8 mouse cellular contexts compared by ENCODE assay signal in the genomic region with DNA sequence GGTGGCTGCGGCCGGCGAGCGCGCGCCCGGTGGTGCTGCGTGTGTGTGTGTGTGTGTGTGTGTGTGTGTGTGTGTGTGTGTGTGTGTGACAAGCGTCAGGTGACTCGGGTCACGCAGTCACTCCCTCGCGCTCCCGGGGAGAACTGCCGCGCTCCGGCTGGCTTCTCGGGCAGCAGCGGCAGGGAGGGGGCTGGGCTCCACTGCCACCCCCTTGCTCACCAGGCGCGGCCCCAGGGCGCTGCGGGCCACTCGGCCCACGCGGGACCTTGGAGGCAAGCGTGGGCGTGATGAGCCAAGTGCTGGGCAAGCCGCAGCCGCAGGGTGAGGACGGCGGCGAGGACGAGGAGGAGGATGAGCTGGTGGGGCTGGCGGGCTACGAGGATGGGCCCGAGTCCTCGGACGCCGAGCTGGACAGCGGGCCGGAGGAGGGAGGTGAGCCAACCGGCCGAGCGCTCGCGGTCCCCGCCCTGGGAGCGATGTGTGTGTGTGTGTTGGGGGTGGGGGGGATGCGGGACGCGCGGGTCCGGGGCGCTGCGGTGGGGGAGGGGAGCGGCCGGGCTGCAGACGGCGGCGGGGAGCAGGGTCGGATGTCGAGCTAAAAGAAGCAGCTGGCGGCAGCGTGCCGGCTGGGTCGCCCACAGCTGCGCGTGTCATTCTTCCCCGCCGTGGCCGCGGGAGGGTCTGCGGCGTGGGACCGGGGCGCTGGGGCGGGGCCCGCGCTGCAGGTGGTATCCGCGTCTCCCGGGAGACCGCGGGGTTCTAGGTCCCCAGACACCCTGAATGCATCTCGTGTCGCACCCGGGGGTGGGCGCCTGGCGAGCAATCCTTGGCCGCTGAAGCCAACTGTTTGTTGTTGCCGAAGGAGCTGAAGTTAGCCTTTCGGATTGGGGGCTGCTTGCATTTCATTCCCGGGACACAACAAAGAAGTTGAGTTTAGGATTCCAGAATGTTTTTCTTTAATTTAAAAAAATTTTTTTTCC. TPM values are rescaled to one million over a fixed set of nuclear protein-coding genes. Genes with fewer than 3 reads are reported as not detected.
DNase-seq lines count a peak whose midpoint lies in the region; ATAC-seq and TF ChIP-seq lines count a peak whose summit lies in the region.

No protein-coding gene starts in this region.

- peak overlapping the region; percentile 100 for H3K4me2 ChIP-seq in embryonic facial prominence, embryonic 15.5 days (replicated peaks)
- peak overlapping the region; percentile 72 for H3K4me2 ChIP-seq in heart, embryonic 11.5 days
- H3K4me2 ChIP-seq in kidney, embryonic 15.5 days, result peak overlapping the region; percentile 99

- H3K79me2 ChIP-seq in liver, adult 2 months (ENCODE audit: control insufficient read depth, insufficient read depth, low read length), result no peaks in the 10 kb centered on the region

- H3K27ac ChIP-seq in embryonic facial prominence, embryonic 15.5 days (replicated peaks), result peak overlapping the region; percentile 72
- H3K27ac ChIP-seq in heart, embryonic 11.5 days (ENCODE audit: low read depth, low read length), result peak overlapping the region; percentile 88
- peak overlapping the region; percentile 89 for H3K27ac ChIP-seq in kidney, embryonic 15.5 days
- no peak overlapping the region for H3K27ac ChIP-seq in liver, adult 2 months (replicated peaks; ENCODE audit: insufficient read depth, low read depth, low read length)

- TF ChIP-seq POLR2A in liver, adult 2 months (IDR thresholded peaks at IDR 0.05; ENCODE audit: extremely low read depth, insufficient read depth, low read length), result no peak

- H3K4me3 ChIP-seq in embryonic facial prominence, embryonic 15.5 days (replicated peaks), result peak overlapping the region; percentile 72
- peak overlapping the region; percentile 78 for H3K4me3 ChIP-seq in heart, embryonic 11.5 days (ENCODE audit: low read depth, low read length)
- peak overlapping the region; percentile 83 for H3K4me3 ChIP-seq in kidney, embryonic 15.5 days (replicated peaks)
- H3K4me3 ChIP-seq in liver, adult 2 months (ENCODE audit: insufficient read depth, low read depth, low read length), result peak overlapping the region; percentile 73

- TF ChIP-seq CTCF in liver, adult 2 months (IDR thresholded peaks at IDR 0.05; ENCODE audit: low read depth, low read length), result no peak

- WGBS in embryonic facial prominence, embryonic 15.5 days, result under 1% methylated on average over 75 of the region's 94 CpGs
- under 1% methylated on average over 86 of the region's 94 CpGs for WGBS in heart, embryonic 11.5 days (ENCODE audit: insufficient replicate concordance)
- 1% methylated on average over 87 of the region's 94 CpGs for WGBS in kidney, embryonic 15.5 days
- WGBS in liver, adult 2 months, result under 1% methylated on average over 71 of the region's 94 CpGs

- peak; percentile 71 for ATAC-seq in embryonic facial prominence, embryonic 15.5 days (ENCODE audit: insufficient number of reproducible peaks, low FRiP score, low TSS enrichment, low read depth)
- ATAC-seq in heart, embryonic 11.5 days (replicated peaks; ENCODE audit: insufficient number of reproducible peaks, low FRiP score, low TSS enrichment), result peak; percentile 33; the same call in 1 of the 2 replicates
- peak; percentile 82 for ATAC-seq in kidney, embryonic 15.5 days (replicated peaks; ENCODE audit: low FRiP score)

- H3K4me1 ChIP-seq in embryonic facial prominence, embryonic 15.5 days, result peaks cover 17% of the 10 kb centered on the region
- peaks cover 31% of the 10 kb centered on the region for H3K4me1 ChIP-seq in heart, embryonic 11.5 days (ENCODE audit: control insufficient read depth, insufficient read depth, low read length)
- H3K4me1 ChIP-seq in kidney, embryonic 15.5 days, result peaks cover 26% of the 10 kb centered on the region
- H3K4me1 ChIP-seq in liver, adult 2 months (ENCODE audit: control insufficient read depth, insufficient read depth, low read length), result 0 out of 2 replicates have a peak, but pooled peaks cover 2% of the 10 kb centered on the region

- H3K27me3 ChIP-seq in embryonic facial prominence, embryonic 15.5 days, result no peaks in the 10 kb centered on the region
- no peaks in the 10 kb centered on the region for H3K27me3 ChIP-seq in heart, embryonic 11.5 days (ENCODE audit: control insufficient read depth, insufficient read depth, low read length)
- H3K27me3 ChIP-seq in kidney, embryonic 15.5 days, result no peaks in the 10 kb centered on the region
- peaks cover 7% of the 10 kb centered on the region for H3K27me3 ChIP-seq in liver, adult 2 months (ENCODE audit: control insufficient read depth, insufficient read depth, low read length)
- H3K27me3 ChIP-seq in splenic B cell, adult 2 months (ENCODE audit: control insufficient read depth, insufficient read depth, low read length, poor library complexity, severe bottlenecking), result 0 out of 2 replicates have a peak, but pooled peaks cover 2% of the 10 kb centered on the region

- no peaks in the 10 kb centered on the region for H3K9me3 ChIP-seq in embryonic facial prominence, embryonic 15.5 days (replicated peaks)
- H3K9me3 ChIP-seq in heart, embryonic 11.5 days (replicated peaks; ENCODE audit: control insufficient read depth, low read length), result no peaks in the 10 kb centered on the region
- no peaks in the 10 kb centered on the region for H3K9me3 ChIP-seq in kidney, embryonic 15.5 days (replicated peaks)

- no peaks in the 10 kb centered on the region for H3K36me3 ChIP-seq in embryonic facial prominence, embryonic 15.5 days
- H3K36me3 ChIP-seq in heart, embryonic 11.5 days (ENCODE audit: control insufficient read depth, insufficient read depth, low read length), result no peaks in the 10 kb centered on the region
- no peaks in the 10 kb centered on the region for H3K36me3 ChIP-seq in kidney, embryonic 15.5 days
- no peaks in the 10 kb centered on the region for H3K36me3 ChIP-seq in liver, adult 2 months (ENCODE audit: control insufficient read depth, insufficient read depth, low read length)
- no peaks in the 10 kb centered on the region for H3K36me3 ChIP-seq in splenic B cell, adult 2 months (ENCODE audit: control insufficient read depth, insufficient read depth, low read length, poor library complexity, severe bottlenecking)

- DNase-seq in urinary bladder, adult 18-20 months (ENCODE audit: low spot score in 2 of 2), result peak; percentile 40 to 61
- DNase-seq in urinary bladder, postnatal 10 days (ENCODE audit: low spot score), result no peak
- DNase-seq in liver, adult 2 months (ENCODE audit: extremely low read depth, low read depth, low spot score), result peak; percentile 14
- peak; percentile 75 for DNase-seq in naive thymus-derived CD4-positive, alpha-beta T cell, adult 2 months (ENCODE audit: low read depth)
- DNase-seq in splenic B cell, adult 2 months (ENCODE audit: low read depth, low spot score), result peak; percentile 76

- H3K9ac ChIP-seq in embryonic facial prominence, embryonic 15.5 days, result peak overlapping the region; percentile 64
- H3K9ac ChIP-seq in heart, embryonic 11.5 days (ENCODE audit: low read depth, low read length), result peak overlapping the region; percentile 86
- H3K9ac ChIP-seq in kidney, embryonic 15.5 days, result peak overlapping the region; percentile 78
- peak overlapping the region; percentile 69 for H3K9ac ChIP-seq in liver, adult 2 months (ENCODE audit: low read depth, low read length)

RNA-seq across cellular contexts. Expression of gene Rragd, which starts 0.6 kb away (rescaled TPM):
- 18.6 and 20.0 TPM in 2 replicates for polyA plus RNA-seq in embryonic facial prominence, embryonic 15.5 days (2015; fragmentation: Nextera tagmentation; extraction: Ambion mirVana)
- 47.8 and 54.1 TPM in 2 replicates for polyA plus RNA-seq in heart, embryonic 11.5 days (2014; fragmentation: Nextera tagmentation; extraction: Ambion mirVana)
- polyA plus RNA-seq in kidney, embryonic 15.5 days (2015; fragmentation: Nextera tagmentation; extraction: Ambion mirVana), result 17.6 and 21.1 TPM in 2 replicates
- total RNA-seq in liver, adult 2 months (2014; rRNA removed), result 1.5 and 1.6 TPM in 2 replicates
- 0.26 and 0.59 TPM in 2 replicates for polyA plus RNA-seq in liver, adult 2 months (2012; rRNA removed)

RNA-seq across cellular contexts. Expression of gene Ankrd6, which starts 32.8 kb away (rescaled TPM):
- 11.2 and 12.0 TPM in 2 replicates for polyA plus RNA-seq in embryonic facial prominence, embryonic 15.5 days (2015; fragmentation: Nextera tagmentation; extraction: Ambion mirVana)
- polyA plus RNA-seq in heart, embryonic 11.5 days (2014; fragmentation: Nextera tagmentation; extraction: Ambion mirVana), result 5.4 and 7.1 TPM in 2 replicates
- 12.1 and 13.1 TPM in 2 replicates for polyA plus RNA-seq in kidney, embryonic 15.5 days (2015; fragmentation: Nextera tagmentation; extraction: Ambion mirVana)
- 0.20 and 0.28 TPM in 2 replicates for total RNA-seq in liver, adult 2 months (2014; rRNA removed)
- polyA plus RNA-seq in liver, adult 2 months (2012; rRNA removed), result 0.07 TPM in 1 of 2 replicates, not detected in the other

RNA-seq across cellular contexts. Expression of gene Ube2j1, which starts 47.8 kb away (rescaled TPM):
- polyA plus RNA-seq in embryonic facial prominence, embryonic 15.5 days (2015; fragmentation: Nextera tagmentation; extraction: Ambion mirVana), result 40.4 and 41.2 TPM in 2 replicates
- 39.7 and 42.1 TPM in 2 replicates for polyA plus RNA-seq in heart, embryonic 11.5 days (2014; fragmentation: Nextera tagmentation; extraction: Ambion mirVana)
- 44.7 and 48.9 TPM in 2 replicates for polyA plus RNA-seq in kidney, embryonic 15.5 days (2015; fragmentation: Nextera tagmentation; extraction: Ambion mirVana)
- 21.3 and 21.7 TPM in 2 replicates for total RNA-seq in liver, adult 2 months (2014; rRNA removed)
- polyA plus RNA-seq in liver, adult 2 months (2012; rRNA removed), result 11.1 and 13.1 TPM in 2 replicates

Comparison
In these comparisons a context has a peak if more than half of its experiments do, and no peak if none do; other contexts are left out.
1. RNA of gene Rragd, which starts 0.6 kb away (polyA plus RNA-seq): 47.8 to 54.1 TPM in heart, embryonic 11.5 days, 18.6 to 20.0 TPM in embryonic facial prominence, embryonic 15.5 days and 17.6 to 21.1 TPM in kidney, embryonic 15.5 days; 0.26 to 0.59 TPM in liver, adult 2 months; every median in the first group is over 10 times any median in the second.
2. Peak in every context shown above with its lines, with median percentiles within 50 percentile points of each other: ATAC-seq, H3K4me2 ChIP-seq, H3K4me3 ChIP-seq and H3K9ac ChIP-seq.